Mouse (Mus musculus) C2C12 (cell line): ENCODE data around the gene Il12b.

Experiments used
- CEBPB ChIP-seq: IDR thresholded peaks from one replicate; pipeline ENCODE4 v1.6.1; 2011; ENCODE audit warnings: low read depth, mild to moderate bottlenecking, control low read depth, moderate library complexity
- CTCF ChIP-seq: IDR thresholded peaks from one replicate; pipeline ENCODE4 v1.5.1; 2011; ENCODE audit not compliant: control insufficient read depth, insufficient read depth, insufficient read length
- FOSL1 ChIP-seq: IDR thresholded peaks from one replicate; pipeline ENCODE4 v1.8.0; 2011; ENCODE audit warnings: mild to moderate bottlenecking, low read length; ENCODE audit not compliant: poor library complexity, insufficient read depth, severe bottlenecking
- MYOG ChIP-seq: IDR thresholded peaks from one replicate; pipeline ENCODE4 v1.6.1; 2011; ENCODE audit not compliant: control insufficient read depth, insufficient read length; ENCODE audit errors: extremely low read depth
- USF1 ChIP-seq: IDR thresholded peaks from one replicate; pipeline ENCODE4 v1.6.1; 2011; ENCODE audit warnings: low read depth, mild to moderate bottlenecking, control low read depth, moderate library complexity

- TF ChIP-seq CEBPB, result no peak
- TF ChIP-seq CTCF, result no peak
- TF ChIP-seq USF1, result no peak
- no peak for TF ChIP-seq MYOG
- no peak for TF ChIP-seq FOSL1
Observed at GRCm38 (mm10) chr11:44405961-44406360, 6.1 kb downstream of the Il12b start.
